Mouse (Mus musculus) embryonic facial prominence, embryonic 13.5 days (tissue): Measurements from ENCODE around the gene Vstm2a. TPM values are rescaled to one million over a fixed set of nuclear protein-coding genes. Genes with fewer than 3 reads are reported as not detected.

Experiments used
- ATAC-seq: fragments of 200-750 bp; cut with Nextera tagmentation; 2 replicates; pipeline ENCODE4 v1.8.0; 2017; ENCODE audit warnings: low read depth; ENCODE audit not compliant: insufficient number of reproducible peaks, insufficient read depth, low FRiP score, low TSS enrichment
- H3K27ac ChIP-seq: fragments of 300-500 bp; sonication (generic); 2 replicates; pipeline ENCODE4 v1.5.1; 2015; ENCODE audit warnings: moderate library complexity, mild to moderate bottlenecking, inconsistent platforms
- H3K27me3 ChIP-seq: fragments of 300-500 bp; sonication (generic); 2 replicates; pipeline ENCODE4 v1.6.1; 2015; ENCODE audit warnings: mild to moderate bottlenecking, inconsistent platforms
- H3K36me3 ChIP-seq: fragments of 300-500 bp; sonication (generic); 2 replicates; pipeline ENCODE4 v1.6.1; 2015; ENCODE audit warnings: mild to moderate bottlenecking, inconsistent platforms
- H3K4me1 ChIP-seq: fragments of 300-500 bp; sonication (generic); 2 replicates; pipeline ENCODE4 v1.6.1; 2015; ENCODE audit warnings: inconsistent platforms
- H3K4me2 ChIP-seq: fragments of 300-500 bp; sonication (generic); 2 replicates; pipeline ENCODE4 v1.6.1; 2015; ENCODE audit warnings: moderate library complexity, mild to moderate bottlenecking, inconsistent platforms
- H3K4me3 ChIP-seq: fragments of 300-500 bp; sonication (generic); 2 replicates; pipeline ENCODE4 v1.5.1; 2015; ENCODE audit warnings: mild to moderate bottlenecking, inconsistent platforms
- H3K9ac ChIP-seq: fragments of 300-500 bp; sonication (generic); 2 replicates; pipeline ENCODE4 v1.6.1; 2015; ENCODE audit warnings: mild to moderate bottlenecking, inconsistent platforms
- H3K9me3 ChIP-seq: fragments of 300-500 bp; sonication (generic); 2 replicates; pipeline ENCODE4 v1.6.1; 2016; ENCODE audit warnings: inconsistent platforms
- WGBS: fragments of 180-500 bp; shearing (Covaris S2); methylation state at CpG from one replicate; pipeline ENCODE4 v1.1.7; 2015; ENCODE audit warnings: mixed read lengths; 5-methylcytosine and 5-hydroxymethylcytosine counted together
- polyA plus RNA-seq: library from polyadenylated mRNA; unstranded; fragments of >200 nt; fragmentation: Nextera tagmentation; extraction: Ambion mirVana; gene quantifications from 2 replicates; pipeline ENCODE4 v1.2.1, GENCODE M21; 2015

Vstm2a gene
- polyA plus RNA-seq, 1 experiment from 2014 or later = 5.5 TPM

- no peak for ATAC-seq
- WGBS = 80% methylated on average over 2 of the region's 2 CpGs
- no peaks in the 10 kb centered on the region for H3K27me3 ChIP-seq
- H3K9ac ChIP-seq = no peak overlapping the region
- H3K4me2 ChIP-seq = no peak overlapping the region
- H3K4me1 ChIP-seq = no peaks in the 10 kb centered on the region
- H3K36me3 ChIP-seq = no peaks in the 10 kb centered on the region
- H3K4me3 ChIP-seq = no peak overlapping the region
- no peak overlapping the region for H3K27ac ChIP-seq
- no peaks in the 10 kb centered on the region for H3K9me3 ChIP-seq
Observed at GRCm38 (mm10) chr11:16315097-16315496, 57.6 kb downstream of the Vstm2a start.

- H3K4me3 ChIP-seq = no peak overlapping the region
- no peaks in the 10 kb centered on the region for H3K27me3 ChIP-seq
- H3K9ac ChIP-seq = no peak overlapping the region
- WGBS = 44% methylated on average over 3 of the region's 3 CpGs
- no peak for ATAC-seq
- no peaks in the 10 kb centered on the region for H3K36me3 ChIP-seq
- H3K4me1 ChIP-seq = no peaks in the 10 kb centered on the region
- no peak overlapping the region for H3K4me2 ChIP-seq
- H3K27ac ChIP-seq = no peak overlapping the region
- no peaks in the 10 kb centered on the region for H3K9me3 ChIP-seq
Observed at GRCm38 (mm10) chr11:16345179-16345578, 87.7 kb downstream of the Vstm2a start.

- no peaks in the 10 kb centered on the region for H3K27me3 ChIP-seq
- no peaks in the 10 kb centered on the region for H3K4me1 ChIP-seq
- no peak overlapping the region for H3K4me3 ChIP-seq
- no peaks in the 10 kb centered on the region for H3K36me3 ChIP-seq
- ATAC-seq = no peak
- H3K9me3 ChIP-seq = no peaks in the 10 kb centered on the region
- H3K4me2 ChIP-seq = no peak overlapping the region
- H3K9ac ChIP-seq = no peak overlapping the region
- WGBS = 80% methylated on average over 3 of the region's 3 CpGs
- no peak overlapping the region for H3K27ac ChIP-seq
Observed at GRCm38 (mm10) chr11:16345676-16346075, 88.2 kb downstream of the Vstm2a start.

GRCm38 (mm10) chr11:16351915-16352314 is 94.4 kb downstream of the Vstm2a start:
- Histone ChIP-seq H3K4me2 (no peak overlapping the region), H3K4me1 (no peaks in the 10 kb centered on the region), H3K9me3 (no peaks in the 10 kb centered on the region), H3K9ac (no peak overlapping the region), H3K36me3 (no peaks in the 10 kb centered on the region), H3K27me3 (no peaks in the 10 kb centered on the region), H3K27ac (no peak overlapping the region), H3K4me3 (no peak overlapping the region)
- 89% methylated on average over 4 of the region's 4 CpGs for WGBS
- ATAC-seq = no peak

GRCm38 (mm10) chr11:16354356-16354755 is 96.8 kb downstream of the Vstm2a start:
- no peaks in the 10 kb centered on the region for H3K36me3 ChIP-seq
- no peak for ATAC-seq
- H3K4me2 ChIP-seq = no peak overlapping the region
- H3K27me3 ChIP-seq = no peaks in the 10 kb centered on the region
- no peak overlapping the region for H3K4me3 ChIP-seq
- no peak overlapping the region for H3K27ac ChIP-seq
- H3K9me3 ChIP-seq = no peaks in the 10 kb centered on the region
- no peak overlapping the region for H3K9ac ChIP-seq
- no peaks in the 10 kb centered on the region for H3K4me1 ChIP-seq

GRCm38 (mm10) chr11:16366852-16367587 is 109.5 kb downstream of the Vstm2a start:
- Histone ChIP-seq H3K36me3 (no peaks in the 10 kb centered on the region), H3K4me2 (no peak overlapping the region), H3K4me1 (no peaks in the 10 kb centered on the region), H3K9ac (no peak overlapping the region), H3K4me3 (no peak overlapping the region), H3K27me3 (no peaks in the 10 kb centered on the region), H3K9me3 (no peaks in the 10 kb centered on the region), H3K27ac (no peak overlapping the region)
- ATAC-seq = no peak
- 59% methylated on average over 8 of the region's 8 CpGs for WGBS

GRCm38 (mm10) chr11:16403627-16404026 is 146.1 kb downstream of the Vstm2a start:
- Histone ChIP-seq H3K27me3 (no peaks in the 10 kb centered on the region), H3K4me2 (no peak overlapping the region), H3K4me3 (no peak overlapping the region), H3K36me3 (no peaks in the 10 kb centered on the region), H3K9me3 (no peaks in the 10 kb centered on the region), H3K9ac (no peak overlapping the region), H3K4me1 (no peaks in the 10 kb centered on the region), H3K27ac (no peak overlapping the region)
- WGBS = 51% methylated on average over 2 of the region's 2 CpGs
- ATAC-seq = no peak

- Histone ChIP-seq H3K27me3 (no peaks in the 10 kb centered on the region; the same call in 1 of the 2 replicates), H3K4me3 (no peak overlapping the region), H3K36me3 (no peaks in the 10 kb centered on the region), H3K27ac (no peak overlapping the region), H3K4me2 (no peak overlapping the region), H3K9ac (no peak overlapping the region), H3K9me3 (no peaks in the 10 kb centered on the region), H3K4me1 (no peaks in the 10 kb centered on the region)
- no peak for ATAC-seq
- 64% methylated on average over 1 of the region's 1 CpGs for WGBS
Observed at GRCm38 (mm10) chr11:16411736-16412135, 154.2 kb downstream of the Vstm2a start.

GRCm38 (mm10) chr11:16412609-16413008 is 155.1 kb downstream of the Vstm2a start:
- 24% methylated on average over 4 of the region's 4 CpGs for WGBS
- no peak overlapping the region for H3K9ac ChIP-seq

GRCm38 (mm10) chr11:16413077-16413644 is 155.6 kb downstream of the Vstm2a start:
- H3K9ac ChIP-seq = no peak overlapping the region
- no peak overlapping the region for H3K27ac ChIP-seq
- no peak overlapping the region for H3K4me2 ChIP-seq
- no peaks in the 10 kb centered on the region; the same call in 1 of the 2 replicates for H3K27me3 ChIP-seq
- H3K36me3 ChIP-seq = no peaks in the 10 kb centered on the region
- 40% methylated on average over 1 of the region's 1 CpGs for WGBS
- no peak overlapping the region for H3K4me3 ChIP-seq
- H3K4me1 ChIP-seq = no peaks in the 10 kb centered on the region
- no peak for ATAC-seq
- no peaks in the 10 kb centered on the region for H3K9me3 ChIP-seq

More at GRCm38 (mm10) chr11:16412609-16413008, 155.1 kb downstream of the Vstm2a start:
- Histone ChIP-seq H3K4me3 (no peak overlapping the region), H3K36me3 (no peaks in the 10 kb centered on the region), H3K4me1 (no peaks in the 10 kb centered on the region), H3K9me3 (no peaks in the 10 kb centered on the region), H3K27ac (no peak overlapping the region), H3K4me2 (no peak overlapping the region), H3K27me3 (no peaks in the 10 kb centered on the region; the same call in 1 of the 2 replicates)
- no peak; the same call in 1 of the 2 replicates for ATAC-seq

- Histone ChIP-seq H3K4me1 (no peaks in the 10 kb centered on the region), H3K27ac (no peak overlapping the region), H3K36me3 (no peaks in the 10 kb centered on the region), H3K4me2 (no peak overlapping the region), H3K27me3 (no peaks in the 10 kb centered on the region), H3K9ac (no peak overlapping the region), H3K9me3 (no peaks in the 10 kb centered on the region), H3K4me3 (no peak overlapping the region)
- 83% methylated on average over 7 of the region's 7 CpGs for WGBS
- ATAC-seq = no peak
Observed at GRCm38 (mm10) chr11:16439548-16440251, 182.2 kb downstream of the Vstm2a start.
